ENCODE assay signal across 8 mouse cellular contexts in genomic region chr11:69981141-69981762, GRCm38 (mm10). TPM values are rescaled to one million over a fixed set of nuclear protein-coding genes. Genes with fewer than 3 reads are reported as not detected.
A peak's percentile ranks its signal among the peaks of the same experiment; 100 is the strongest.
DNase-seq lines count a peak whose midpoint lies in the region; ATAC-seq and TF ChIP-seq lines count a peak whose summit lies in the region.

Ctdnep1 (plus strand) TSS chr11:69981156.

- under 1% methylated on average over 41 of the region's 43 CpGs for WGBS in lung, adult 2 months
- WGBS in forebrain, embryonic 11.5 days, result under 1% methylated on average over 34 of the region's 43 CpGs
- WGBS in limb, embryonic 11.5 days, result under 1% methylated on average over 33 of the region's 43 CpGs

- TF ChIP-seq POLR2A in lung, adult 2 months (IDR thresholded peaks at IDR 0.05; ENCODE audit: borderline replicate concordance, extremely low read depth, low read depth, low read length), result no peak

- peaks cover 8% of the 10 kb centered on the region; the same call in 1 of the 2 replicates for H3K4me1 ChIP-seq in lung, adult 2 months (ENCODE audit: control insufficient read depth, insufficient read depth, low read length)
- peaks cover 16% of the 10 kb centered on the region for H3K4me1 ChIP-seq in forebrain, embryonic 11.5 days (replicated peaks; ENCODE audit: control insufficient read depth, insufficient read depth, low read length)
- H3K4me1 ChIP-seq in limb, embryonic 11.5 days (ENCODE audit: control insufficient read depth, insufficient read depth, low read length), result peaks cover 13% of the 10 kb centered on the region; the same call in 1 of the 2 replicates

- no peaks in the 10 kb centered on the region for H3K27me3 ChIP-seq in forebrain, embryonic 11.5 days (ENCODE audit: control insufficient read depth, insufficient read depth, low read length)
- no peaks in the 10 kb centered on the region for H3K27me3 ChIP-seq in limb, embryonic 11.5 days (ENCODE audit: control insufficient read depth, insufficient read depth, low read length)

- peak; percentile 37 for DNase-seq in lung, adult 2 months
- DNase-seq in lung, postnatal 36 days, result no peak
- peak in 1 of 2 experiments; percentile 41 for DNase-seq in adrenal gland, adult 18-20 months (ENCODE audit: low spot score in 2 of 2)
- DNase-seq in forebrain, embryonic 11.5 days (ENCODE audit: low spot score), result no peak
- peak; percentile 25 to 36 for DNase-seq in heart, postnatal 36 days
- DNase-seq in limb, embryonic 11.5 days (ENCODE audit: low spot score), result peak; percentile 42
- no peak for DNase-seq in right cerebral cortex, adult 2 months (ENCODE audit: low spot score in 2 of 2)

- peak within 1 kb of the TSS; percentile 94 for H3K4me3 ChIP-seq in lung, adult 2 months (replicated peaks; ENCODE audit: extremely low read depth, low read depth, low read length)
- H3K4me3 ChIP-seq in forebrain, embryonic 11.5 days (ENCODE audit: low read depth, low read length), result peak within 1 kb of the TSS; percentile 89
- peak within 1 kb of the TSS; percentile 99 for H3K4me3 ChIP-seq in limb, embryonic 11.5 days (ENCODE audit: low read depth, low read length)

- H3K27ac ChIP-seq in forebrain, embryonic 11.5 days (ENCODE audit: low read depth, low read length), result peak within 1 kb of the TSS; percentile 99
- peak within 1 kb of the TSS; percentile 98 for H3K27ac ChIP-seq in limb, embryonic 11.5 days (replicated peaks; ENCODE audit: low read depth, low read length)

- peak; percentile 72 for ATAC-seq in forebrain, embryonic 11.5 days (replicated peaks; ENCODE audit: low FRiP score)
- peak; percentile 41 for ATAC-seq in limb, embryonic 11.5 days (ENCODE audit: insufficient number of reproducible peaks, low FRiP score, low TSS enrichment, low read depth)
- no peak for ATAC-seq in monocyte, adult 5-6 weeks (replicated peaks; ENCODE audit: insufficient number of reproducible peaks, low FRiP score, low TSS enrichment, poor library complexity, severe bottlenecking)

- TF ChIP-seq CTCF in lung, adult 2 months (IDR thresholded peaks at IDR 0.05; ENCODE audit: insufficient read depth, low read length), result no peak

- H3K9ac ChIP-seq in forebrain, embryonic 11.5 days (ENCODE audit: low read length), result peak within 1 kb of the TSS; percentile 91
- peak within 1 kb of the TSS; percentile 96 for H3K9ac ChIP-seq in limb, embryonic 11.5 days (ENCODE audit: low read length)

- peak within 1 kb of the TSS; percentile 93 for H3K4me2 ChIP-seq in forebrain, embryonic 11.5 days (ENCODE audit: low read depth, low read length, severe bottlenecking)
- peak within 1 kb of the TSS; percentile 92 for H3K4me2 ChIP-seq in limb, embryonic 11.5 days (ENCODE audit: low read depth, severe bottlenecking)

- intact Hi-C loops in heart, postnatal 36 days (cut with DNase I), result loop anchor here (2.0 kb wide), 3 partner anchors 14 to 60 kb away; partner anchors contain the start of genes Acadvl, Eif5a and Phf23

- peaks cover 3% of the 10 kb centered on the region for H3K36me3 ChIP-seq in forebrain, embryonic 11.5 days (ENCODE audit: control insufficient read depth, insufficient read depth, low read length)
- H3K36me3 ChIP-seq in limb, embryonic 11.5 days (ENCODE audit: control insufficient read depth, insufficient read depth, low read length), result peaks cover 13% of the 10 kb centered on the region

- no peaks in the 10 kb centered on the region for H3K9me3 ChIP-seq in forebrain, embryonic 11.5 days (ENCODE audit: control insufficient read depth, low read length)
- H3K9me3 ChIP-seq in limb, embryonic 11.5 days (ENCODE audit: control insufficient read depth, low read length), result no peaks in the 10 kb centered on the region

RNA-seq across cellular contexts. Expression of gene Ctdnep1, which starts in this region (rescaled TPM):
- polyA plus RNA-seq in lung, adult 2 months (2012; rRNA removed), result 88.3 and 102 TPM in 2 replicates
- 100 to 1,000 TPM; 114 to 123 TPM for total RNA-seq in adrenal gland, adult 18-20 months (2021)
- 20.4 and 28.0 TPM in 2 replicates for polyA plus RNA-seq in forebrain, embryonic 11.5 days (2014; fragmentation: Nextera tagmentation; extraction: Ambion mirVana)
- total RNA-seq in heart, postnatal 36 days (2021), result 100 to 1,000 TPM; 160 to 169 TPM
- polyA plus RNA-seq in limb, embryonic 11.5 days (2014; fragmentation: Nextera tagmentation; extraction: Ambion mirVana), result 22.8 and 27.6 TPM in 2 replicates
- 19.4 to 30.8 TPM (median 23.6 TPM) in 3 replicates for total RNA-seq in monocyte, adult 5-6 weeks (2017)

Comparison
In these comparisons a context has a peak if more than half of its experiments do, and no peak if none do; other contexts are left out.
1. DNase-seq: peak in lung, adult 2 months (single experiment), heart, postnatal 36 days (2 of 2) and limb, embryonic 11.5 days (single experiment); none in lung, postnatal 36 days (single experiment), forebrain, embryonic 11.5 days (single experiment) and right cerebral cortex, adult 2 months (0 of 2).
2. Peak in every context shown above with its lines, with median percentiles within 50 percentile points of each other: H3K4me3 ChIP-seq.